Mouse (Mus musculus): ENCODE results near the gene Fgd3. TPM values are rescaled to one million over a fixed set of nuclear protein-coding genes. Genes with fewer than 3 reads are reported as not detected.

Fgd3 gene
- polyA plus RNA-seq, 1 experiment from 2014 or later: 0.95 TPM

GRCm38 (mm10) chr13:49237617-49238016, 82.5 kb downstream of the Fgd3 start:
- H3K27me3 ChIP-seq (ENCODE audit: control insufficient read depth, insufficient read depth, low read length): no peaks in the 10 kb centered on the region
- no peak for DNase-seq (ENCODE audit: low spot score)
- 84% methylated on average over 8 of the region's 8 CpGs for WGBS
- H3K4me1 ChIP-seq (ENCODE audit: control insufficient read depth, insufficient read depth, low read length): no peaks in the 10 kb centered on the region
- no peak for ATAC-seq (replicated peaks; ENCODE audit: insufficient number of reproducible peaks, low FRiP score, low TSS enrichment, low read depth)
- H3K27ac ChIP-seq (replicated peaks; ENCODE audit: low read depth, low read length): no peak overlapping the region
- no peaks in the 10 kb centered on the region for H3K36me3 ChIP-seq (replicated peaks; ENCODE audit: control insufficient read depth, insufficient read depth, low read depth, low read length)
- H3K9me3 ChIP-seq (replicated peaks; ENCODE audit: control insufficient read depth, low read length): no peaks in the 10 kb centered on the region
- no peak overlapping the region for H3K4me3 ChIP-seq (ENCODE audit: low read depth, low read length)
- no peak overlapping the region for H3K4me2 ChIP-seq (ENCODE audit: low read depth, low read length)
- no peak overlapping the region for H3K9ac ChIP-seq (replicated peaks; ENCODE audit: low read length)

- Histone ChIP-seq H3K27ac (replicated peaks; ENCODE audit: low read depth, low read length) (no peak overlapping the region), H3K4me2 (ENCODE audit: low read depth, low read length) (no peak overlapping the region), H3K27me3 (ENCODE audit: control insufficient read depth, insufficient read depth, low read length) (no peaks in the 10 kb centered on the region), H3K9ac (replicated peaks; ENCODE audit: low read length) (no peak overlapping the region), H3K9me3 (replicated peaks; ENCODE audit: control insufficient read depth, low read length) (no peaks in the 10 kb centered on the region), H3K36me3 (replicated peaks; ENCODE audit: control insufficient read depth, insufficient read depth, low read depth, low read length) (no peaks in the 10 kb centered on the region), H3K4me3 (ENCODE audit: low read depth, low read length) (no peak overlapping the region), H3K4me1 (ENCODE audit: control insufficient read depth, insufficient read depth, low read length) (no peaks in the 10 kb centered on the region)
- ATAC-seq (replicated peaks; ENCODE audit: insufficient number of reproducible peaks, low FRiP score, low TSS enrichment, low read depth) (no peak), DNase-seq (ENCODE audit: low spot score) (no peak)
- 96% methylated on average over 4 of the region's 4 CpGs for WGBS
These were observed 85.4 kb downstream of the Fgd3 start for GRCm38 (mm10) chr13:49234711-49235110.

GRCm38 (mm10) chr13:49233792-49234572, 86.1 kb downstream of the Fgd3 start:
- H3K36me3 ChIP-seq (replicated peaks; ENCODE audit: control insufficient read depth, insufficient read depth, low read depth, low read length): no peaks in the 10 kb centered on the region
- no peak for DNase-seq (ENCODE audit: low spot score)
- no peak overlapping the region for H3K4me2 ChIP-seq (ENCODE audit: low read depth, low read length)
- H3K27ac ChIP-seq (replicated peaks; ENCODE audit: low read depth, low read length): no peak overlapping the region
- 95% methylated on average over 8 of the region's 8 CpGs for WGBS
- H3K4me3 ChIP-seq (ENCODE audit: low read depth, low read length): no peak overlapping the region
- H3K4me1 ChIP-seq (ENCODE audit: control insufficient read depth, insufficient read depth, low read length): no peaks in the 10 kb centered on the region
- no peak for ATAC-seq (replicated peaks; ENCODE audit: insufficient number of reproducible peaks, low FRiP score, low TSS enrichment, low read depth)
- no peak overlapping the region for H3K9ac ChIP-seq (replicated peaks; ENCODE audit: low read length)
- no peaks in the 10 kb centered on the region for H3K27me3 ChIP-seq (ENCODE audit: control insufficient read depth, insufficient read depth, low read length)
- H3K9me3 ChIP-seq (replicated peaks; ENCODE audit: control insufficient read depth, low read length): no peaks in the 10 kb centered on the region

GRCm38 (mm10) chr13:49225633-49226032, 94.5 kb downstream of the Fgd3 start:
- Histone ChIP-seq H3K4me3 (ENCODE audit: low read depth, low read length) (no peak overlapping the region), H3K4me1 (ENCODE audit: control insufficient read depth, insufficient read depth, low read length) (no peaks in the 10 kb centered on the region), H3K4me2 (ENCODE audit: low read depth, low read length) (no peak overlapping the region), H3K27me3 (ENCODE audit: control insufficient read depth, insufficient read depth, low read length) (no peaks in the 10 kb centered on the region), H3K9ac (replicated peaks; ENCODE audit: low read length) (no peak overlapping the region), H3K27ac (replicated peaks; ENCODE audit: low read depth, low read length) (no peak overlapping the region), H3K9me3 (replicated peaks; ENCODE audit: control insufficient read depth, low read length) (no peaks in the 10 kb centered on the region), H3K36me3 (replicated peaks; ENCODE audit: control insufficient read depth, insufficient read depth, low read depth, low read length) (no peaks in the 10 kb centered on the region)
- DNase-seq (ENCODE audit: low spot score) (no peak), ATAC-seq (replicated peaks; ENCODE audit: insufficient number of reproducible peaks, low FRiP score, low TSS enrichment, low read depth) (no peak)
- WGBS: 29% methylated on average over 4 of the region's 4 CpGs

- no peak overlapping the region for H3K27ac ChIP-seq (replicated peaks; ENCODE audit: low read depth, low read length)
- no peak overlapping the region for H3K9ac ChIP-seq (replicated peaks; ENCODE audit: low read length)
- no peaks in the 10 kb centered on the region for H3K36me3 ChIP-seq (replicated peaks; ENCODE audit: control insufficient read depth, insufficient read depth, low read depth, low read length)
- DNase-seq (ENCODE audit: low spot score) (no peak), ATAC-seq (replicated peaks; ENCODE audit: insufficient number of reproducible peaks, low FRiP score, low TSS enrichment, low read depth) (no peak)
- no peaks in the 10 kb centered on the region for H3K9me3 ChIP-seq (replicated peaks; ENCODE audit: control insufficient read depth, low read length)
- no peaks in the 10 kb centered on the region for H3K27me3 ChIP-seq (ENCODE audit: control insufficient read depth, insufficient read depth, low read length)
- no peaks in the 10 kb centered on the region for H3K4me1 ChIP-seq (ENCODE audit: control insufficient read depth, insufficient read depth, low read length)
- no peak overlapping the region for H3K4me2 ChIP-seq (ENCODE audit: low read depth, low read length)
- H3K4me3 ChIP-seq (ENCODE audit: low read depth, low read length): no peak overlapping the region
- WGBS: 62% methylated on average over 3 of the region's 3 CpGs
These were observed 95.0 kb downstream of the Fgd3 start for GRCm38 (mm10) chr13:49225159-49225558.

GRCm38 (mm10) chr13:49224729-49225128, 95.4 kb downstream of the Fgd3 start:
- Histone ChIP-seq H3K4me2 (ENCODE audit: low read depth, low read length) (no peak overlapping the region; the same call in 1 of the 2 replicates), H3K4me1 (ENCODE audit: control insufficient read depth, insufficient read depth, low read length) (no peaks in the 10 kb centered on the region), H3K4me3 (ENCODE audit: low read depth, low read length) (no peak overlapping the region), H3K27me3 (ENCODE audit: control insufficient read depth, insufficient read depth, low read length) (no peaks in the 10 kb centered on the region), H3K36me3 (replicated peaks; ENCODE audit: control insufficient read depth, insufficient read depth, low read depth, low read length) (no peaks in the 10 kb centered on the region), H3K9ac (replicated peaks; ENCODE audit: low read length) (no peak overlapping the region), H3K27ac (replicated peaks; ENCODE audit: low read depth, low read length) (no peak overlapping the region), H3K9me3 (replicated peaks; ENCODE audit: control insufficient read depth, low read length) (no peaks in the 10 kb centered on the region)
- no peak for DNase-seq (ENCODE audit: low spot score)
- WGBS: 27% methylated on average over 6 of the region's 6 CpGs
- ATAC-seq (replicated peaks; ENCODE audit: insufficient number of reproducible peaks, low FRiP score, low TSS enrichment, low read depth): no peak

- Histone ChIP-seq H3K36me3 (replicated peaks; ENCODE audit: control insufficient read depth, insufficient read depth, low read depth, low read length) (no peaks in the 10 kb centered on the region), H3K4me2 (ENCODE audit: low read depth, low read length) (no peak overlapping the region; the same call in 1 of the 2 replicates), H3K27me3 (ENCODE audit: control insufficient read depth, insufficient read depth, low read length) (no peaks in the 10 kb centered on the region), H3K27ac (replicated peaks; ENCODE audit: low read depth, low read length) (no peak overlapping the region), H3K9me3 (replicated peaks; ENCODE audit: control insufficient read depth, low read length) (no peaks in the 10 kb centered on the region), H3K4me3 (ENCODE audit: low read depth, low read length) (no peak overlapping the region), H3K9ac (replicated peaks; ENCODE audit: low read length) (no peak overlapping the region; the same call in 1 of the 2 replicates), H3K4me1 (ENCODE audit: control insufficient read depth, insufficient read depth, low read length) (no peaks in the 10 kb centered on the region)
- WGBS: 14% methylated on average over 10 of the region's 10 CpGs
- no peak for ATAC-seq (replicated peaks; ENCODE audit: insufficient number of reproducible peaks, low FRiP score, low TSS enrichment, low read depth)
- DNase-seq (ENCODE audit: low spot score): no peak
These were observed 95.8 kb downstream of the Fgd3 start for GRCm38 (mm10) chr13:49224314-49224713.

GRCm38 (mm10) chr13:49220912-49221311, 99.2 kb downstream of the Fgd3 start:
- ATAC-seq (replicated peaks; ENCODE audit: insufficient number of reproducible peaks, low FRiP score, low TSS enrichment, low read depth): no peak

More at GRCm38 (mm10) chr13:49220912-49221311, 99.2 kb downstream of the Fgd3 start:
- Histone ChIP-seq H3K27ac (replicated peaks; ENCODE audit: low read depth, low read length) (no peak overlapping the region), H3K36me3 (replicated peaks; ENCODE audit: control insufficient read depth, insufficient read depth, low read depth, low read length) (no peaks in the 10 kb centered on the region), H3K9ac (replicated peaks; ENCODE audit: low read length) (no peak overlapping the region), H3K4me1 (ENCODE audit: control insufficient read depth, insufficient read depth, low read length) (peaks cover 2% of the 10 kb centered on the region; the same call in 1 of the 2 replicates), H3K4me3 (ENCODE audit: low read depth, low read length) (no peak overlapping the region), H3K4me2 (ENCODE audit: low read depth, low read length) (no peak overlapping the region), H3K27me3 (ENCODE audit: control insufficient read depth, insufficient read depth, low read length) (no peaks in the 10 kb centered on the region), H3K9me3 (replicated peaks; ENCODE audit: control insufficient read depth, low read length) (no peaks in the 10 kb centered on the region)
- DNase-seq (ENCODE audit: low spot score): no peak
- WGBS: 19% methylated on average over 5 of the region's 5 CpGs
